Mouse (Mus musculus): ENCODE measurements around the gene Fam196b.

DNA sequence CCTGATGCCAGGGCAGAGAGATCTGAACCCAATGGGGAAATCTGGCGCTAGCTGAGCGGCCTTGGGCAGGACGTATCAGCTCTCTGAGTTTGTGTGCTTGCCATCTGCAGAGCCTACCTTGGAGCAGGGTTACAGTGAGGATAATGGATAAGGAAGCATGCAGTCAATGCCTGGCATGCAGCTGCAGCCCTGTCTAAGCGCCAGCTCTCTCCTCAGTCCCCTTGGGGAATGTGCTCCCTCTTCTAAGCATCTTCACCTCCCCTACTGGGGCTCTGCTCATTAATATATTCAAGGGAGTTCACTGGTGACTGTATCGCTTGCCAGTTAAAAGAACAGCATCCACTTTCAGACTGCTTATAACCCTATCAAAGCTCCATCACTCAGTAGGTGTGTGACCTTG is 29.7 kb downstream of the Fam196b start:
- no peak for TF ChIP-seq CTCF (conservative IDR thresholded peaks at IDR 0.05; ENCODE audit: insufficient read depth, insufficient read length, low read depth, low read length)
- TF ChIP-seq POLR2A (IDR thresholded peaks at IDR 0.05; ENCODE audit: low read depth, low read length) = no peak
